Mouse (Mus musculus): Measurements from ENCODE around the gene Acr.

DNA sequence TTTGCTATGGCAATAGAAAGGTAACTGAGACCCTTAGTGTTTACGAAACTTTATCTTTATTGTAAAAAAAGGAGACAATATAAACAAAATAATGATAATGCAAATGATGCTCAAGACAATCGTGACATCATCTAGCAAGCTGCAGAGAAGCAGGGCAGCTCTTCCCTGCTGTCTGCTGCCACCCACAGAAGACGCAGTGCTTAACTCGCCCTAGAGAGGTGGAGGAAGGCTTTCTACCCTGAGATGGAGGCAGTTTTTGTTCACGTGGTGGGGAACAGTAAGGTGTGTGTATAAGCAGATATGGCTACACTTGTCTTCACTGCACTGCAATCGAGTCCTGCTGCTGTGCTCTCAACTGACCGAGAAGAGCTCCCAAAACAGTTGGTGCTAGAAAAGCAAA, 14.4 kb downstream of the Acr start:
- TF ChIP-seq GATA1 (IDR thresholded peaks at IDR 0.05; ENCODE audit: borderline replicate concordance, low read length): no peak
- no peak for TF ChIP-seq FLI1 (IDR thresholded peaks at IDR 0.05; ENCODE audit: low read length)

Data from megakaryocyte, embryonic 14.5 days (primary cell).